Mouse (Mus musculus): Measurements from ENCODE around the gene Nckap5. TPM values are rescaled to one million over a fixed set of nuclear protein-coding genes. Genes with fewer than 3 reads are reported as not detected.

Nckap5 gene
- polyA plus RNA-seq, 1 experiment, result 0.11 TPM

DNA sequence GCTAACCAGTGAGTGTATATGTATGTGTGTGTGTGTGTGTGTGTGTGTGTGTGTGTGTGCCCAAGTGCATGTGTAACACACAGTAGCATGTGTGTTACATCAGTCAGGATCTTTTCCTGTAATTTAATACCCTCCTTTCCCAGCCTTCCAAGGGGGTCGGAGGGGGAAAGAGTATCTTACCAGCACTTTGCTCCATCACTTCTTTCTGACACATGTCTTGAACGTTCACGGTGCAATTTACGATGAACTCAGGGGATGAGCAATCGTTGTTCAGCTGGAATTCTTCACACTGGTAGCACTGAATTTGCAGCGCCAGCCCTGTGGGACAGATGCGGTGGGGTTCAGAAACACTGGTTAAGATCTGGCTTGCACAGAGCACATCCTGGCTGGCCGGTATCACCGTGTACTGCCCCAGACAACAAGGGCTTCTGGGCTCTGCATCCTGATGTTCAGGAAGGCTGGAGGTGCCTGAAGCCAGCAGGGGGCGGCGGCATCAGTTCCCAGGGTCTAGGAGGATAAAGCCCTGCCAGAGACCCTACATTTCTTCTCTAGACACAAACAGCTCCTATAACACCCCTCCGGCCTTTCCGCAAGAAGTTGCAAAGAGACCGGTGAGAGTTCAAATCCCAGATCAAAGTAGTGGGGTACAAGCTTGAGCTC is 920.3 kb downstream of the Nckap5 start:
- no peak overlapping the region for H3ac ChIP-seq (ENCODE audit: control insufficient read depth, insufficient read length)
- H3K79me2 ChIP-seq (ENCODE audit: control insufficient read depth, insufficient read depth), result no peaks in the 10 kb centered on the region
- H3K4me3 ChIP-seq, result no peak overlapping the region
- TF ChIP-seq MYOD1 (IDR thresholded peaks at IDR 0.05; ENCODE audit: control insufficient read depth in 1 of 3, insufficient read length in 2 of 3, low read depth in 2 of 3), result no peak
- no peak for TF ChIP-seq POLR2A (IDR thresholded peaks at IDR 0.05; ENCODE audit: insufficient read length, low read depth)
- no peak for TF ChIP-seq MYOG (IDR thresholded peaks at IDR 0.05; ENCODE audit: control insufficient read depth in 1 of 3, insufficient read depth in 1 of 3, insufficient read length in 2 of 3, low read depth in 2 of 3)
- no peak for TF ChIP-seq USF1 (IDR thresholded peaks at IDR 0.05; ENCODE audit: low read depth)
- no peak for TF ChIP-seq REST (IDR thresholded peaks at IDR 0.05; ENCODE audit: insufficient read depth, insufficient read length)
- peaks cover 23% of the 10 kb centered on the region for H3K27me3 ChIP-seq (ENCODE audit: control insufficient read depth, insufficient read depth, insufficient read length)
- no peak overlapping the region for H3K4me2 ChIP-seq (ENCODE audit: low read depth)
- no peaks in the 10 kb centered on the region for H3K36me3 ChIP-seq (ENCODE audit: control insufficient read depth, insufficient read depth)

DNA sequence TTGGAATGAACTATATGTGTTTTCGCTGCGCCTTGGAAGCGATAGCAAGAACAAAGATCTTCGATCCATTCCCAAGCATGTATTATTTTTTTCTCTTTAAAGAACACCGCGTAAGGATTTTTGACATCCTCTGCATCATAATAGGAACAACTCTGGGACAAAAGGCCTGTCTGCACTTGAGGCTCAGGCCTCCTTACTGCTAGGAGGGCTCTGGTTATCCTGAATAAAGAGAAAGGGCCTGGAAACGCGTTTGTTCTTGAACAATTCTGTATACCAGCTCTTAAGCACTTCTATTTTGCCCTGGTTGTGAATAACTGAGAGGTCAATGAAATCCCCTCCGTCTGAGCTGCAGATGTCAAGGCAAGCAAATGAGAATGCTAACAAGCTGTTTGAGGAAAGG is 937.4 kb downstream of the Nckap5 start:
- H3K27me3 ChIP-seq (ENCODE audit: control insufficient read depth, insufficient read depth, insufficient read length), result no peaks in the 10 kb centered on the region
- no peak overlapping the region for H3K4me3 ChIP-seq
- H3K4me2 ChIP-seq (ENCODE audit: low read depth), result no peak overlapping the region
- no peaks in the 10 kb centered on the region for H3K79me2 ChIP-seq (ENCODE audit: control insufficient read depth, insufficient read depth)
- H3K36me3 ChIP-seq (ENCODE audit: control insufficient read depth, insufficient read depth), result no peaks in the 10 kb centered on the region
- H3ac ChIP-seq (ENCODE audit: control insufficient read depth, insufficient read length), result no peak overlapping the region
- TF ChIP-seq CEBPB (IDR thresholded peaks at IDR 0.05; ENCODE audit: insufficient read depth, poor library complexity, severe bottlenecking) (no peak), TCF3 (IDR thresholded peaks at IDR 0.05; ENCODE audit: insufficient read length, low read depth) (no peak), POLR2AphosphoS2 (IDR thresholded peaks at IDR 0.05; ENCODE audit: insufficient read length, low read depth) (no peak), SRF (IDR thresholded peaks at IDR 0.05; ENCODE audit: control insufficient read depth, insufficient read length, low read depth) (no peak), E2F4 (IDR thresholded peaks at IDR 0.05; ENCODE audit: insufficient read depth) (no peak)

DNA sequence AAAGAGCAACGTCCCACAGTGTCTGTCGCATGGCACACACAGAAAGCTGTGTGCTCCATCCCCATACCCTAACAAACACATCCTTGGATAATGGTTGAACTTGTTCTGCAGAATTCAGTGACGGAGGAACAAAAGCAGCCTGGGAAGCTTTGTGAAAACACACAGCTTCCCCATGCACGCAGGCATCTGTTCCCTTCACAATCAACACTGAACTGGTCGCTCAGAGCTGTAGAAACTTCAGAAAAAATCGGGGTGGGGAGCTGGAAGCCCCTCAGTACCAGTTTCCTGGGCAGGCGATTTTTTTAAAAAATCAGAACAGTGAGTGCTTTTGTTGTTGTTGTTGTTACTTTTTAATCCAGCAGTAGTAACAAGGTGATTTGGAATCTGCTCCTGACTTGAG is 960.5 kb downstream of the Nckap5 start:
- no peaks in the 10 kb centered on the region for H3K27me3 ChIP-seq (ENCODE audit: control insufficient read depth, insufficient read depth, insufficient read length)
- H3K79me2 ChIP-seq (ENCODE audit: control insufficient read depth, insufficient read depth), result no peaks in the 10 kb centered on the region
- H3K4me2 ChIP-seq (ENCODE audit: low read depth), result no peak overlapping the region
- H3K4me3 ChIP-seq, result no peak overlapping the region
- H3ac ChIP-seq (ENCODE audit: control insufficient read depth, insufficient read length), result no peak overlapping the region
- no peaks in the 10 kb centered on the region for H3K36me3 ChIP-seq (ENCODE audit: control insufficient read depth, insufficient read depth)
- no peak for TF ChIP-seq USF1 (IDR thresholded peaks at IDR 0.05; ENCODE audit: low read depth)
- no peak for TF ChIP-seq POLR2AphosphoS2 (IDR thresholded peaks at IDR 0.05; ENCODE audit: insufficient read length, low read depth)
- TF ChIP-seq TCF3 (IDR thresholded peaks at IDR 0.05; ENCODE audit: insufficient read length, low read depth), result no peak
- no peak for TF ChIP-seq MYOG (IDR thresholded peaks at IDR 0.05; ENCODE audit: control insufficient read depth in 1 of 3, insufficient read depth in 1 of 3, insufficient read length in 2 of 3, low read depth in 2 of 3)
- TF ChIP-seq E2F4 (IDR thresholded peaks at IDR 0.05; ENCODE audit: insufficient read depth), result no peak
- no peak for TF ChIP-seq SRF (IDR thresholded peaks at IDR 0.05; ENCODE audit: control insufficient read depth, insufficient read length, low read depth)
- no peak for TF ChIP-seq MAX (IDR thresholded peaks at IDR 0.05; ENCODE audit: low read depth)
- no peak for TF ChIP-seq REST (IDR thresholded peaks at IDR 0.05; ENCODE audit: insufficient read depth, insufficient read length)
- no peak for TF ChIP-seq CEBPB (IDR thresholded peaks at IDR 0.05; ENCODE audit: insufficient read depth, poor library complexity, severe bottlenecking)
- TF ChIP-seq POLR2A (IDR thresholded peaks at IDR 0.05; ENCODE audit: insufficient read length, low read depth), result no peak
- no peak for TF ChIP-seq MYOD1 (IDR thresholded peaks at IDR 0.05; ENCODE audit: control insufficient read depth in 1 of 3, insufficient read length in 2 of 3, low read depth in 2 of 3)
- no peak for TF ChIP-seq TCF12 (IDR thresholded peaks at IDR 0.05; ENCODE audit: insufficient read depth, poor library complexity, severe bottlenecking)

Data from myocyte (in vitro differentiated cells).